Mouse (Mus musculus): ENCODE measurements at regions not wholly inside any gene's neighbourhood (a gene's known extent, or its start where the extent isn't known, plus 50 kb on each side); places are given as distances from the start of the nearest gene placed in this dataset.
"Not testable (repeated sequence)": the region's sequence is repeated elsewhere in the genome, so short reads cannot be mapped to it uniquely, and the experiment has no call there.

DNA sequence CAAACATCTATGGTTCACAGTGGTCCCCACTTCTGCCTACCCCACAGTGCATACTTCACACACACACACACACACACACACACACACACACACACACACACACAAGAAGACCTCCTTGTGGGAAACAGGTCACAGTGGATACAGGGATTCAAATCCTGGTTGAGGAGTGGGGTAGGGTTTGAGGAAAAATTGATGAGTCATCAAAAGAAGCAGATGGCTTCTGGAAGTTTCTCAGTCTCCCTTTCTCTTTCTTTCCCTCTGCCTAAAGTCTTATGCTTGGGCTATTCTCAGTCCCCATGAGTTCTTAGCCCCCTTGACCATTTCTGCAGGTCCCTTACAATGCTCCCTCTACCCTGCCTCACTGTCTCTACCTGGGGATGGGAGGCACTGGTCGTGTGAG is 56.4 kb downstream of the Rassf10 start:
- DNase-seq (ENCODE audit: inconsistent age in 2 of 2, low spot score in 1 of 2): no peak

DNA sequence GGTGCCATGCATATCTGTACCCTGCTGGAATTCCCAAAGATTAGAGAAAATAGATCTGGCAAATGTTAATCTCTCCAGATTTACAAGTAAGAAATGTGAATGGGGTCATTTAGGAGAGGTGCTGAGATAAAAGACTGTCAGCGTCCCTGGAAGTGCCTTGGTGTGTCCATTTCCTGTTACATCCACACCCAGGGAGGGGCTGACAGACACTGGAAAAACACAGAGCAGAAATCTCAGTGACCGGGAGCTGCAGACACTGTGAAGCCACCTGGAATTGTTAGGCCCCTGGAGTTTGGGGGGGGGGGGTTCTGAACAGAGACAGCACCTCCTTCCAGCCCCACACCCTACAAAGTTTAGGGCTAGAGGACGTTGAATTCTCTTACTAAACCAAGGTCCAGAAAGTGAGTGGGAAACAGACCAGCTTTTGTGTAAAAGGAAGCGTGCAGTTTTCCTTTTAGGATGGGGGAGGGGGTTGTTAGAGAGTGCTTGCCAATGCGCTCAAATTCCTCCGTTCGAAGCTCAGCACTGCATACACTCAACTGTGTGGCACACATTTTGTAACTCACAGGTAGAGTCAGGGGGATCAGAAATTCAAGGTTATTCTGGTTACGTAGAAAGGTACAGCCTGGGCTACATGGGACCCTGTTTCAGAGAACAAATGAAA is 63.5 kb downstream of the Rassf10 start:
- DNase-seq (ENCODE audit: inconsistent age in 2 of 2, low spot score in 1 of 2): no peak

DNA sequence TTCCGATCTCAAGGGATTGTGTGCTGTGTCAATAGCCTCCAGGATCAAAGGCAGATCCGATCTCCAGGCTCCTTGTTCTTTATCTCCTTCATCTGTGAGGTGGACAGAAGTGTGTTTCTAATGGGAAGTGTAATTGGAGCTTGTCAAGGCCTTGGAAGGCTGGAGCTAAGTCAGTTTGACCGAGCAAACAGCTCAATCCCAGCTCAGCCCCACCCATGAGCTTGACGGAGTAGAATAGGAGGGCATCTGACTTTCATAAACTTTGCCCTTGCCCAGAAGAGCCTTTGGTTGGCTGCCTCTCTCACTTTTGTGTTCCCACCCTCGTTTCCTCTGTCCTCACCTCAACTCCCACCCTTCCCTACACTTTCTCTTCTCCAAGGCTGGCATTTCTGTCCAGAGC is 67.7 kb downstream of the Rassf10 start:
- DNase-seq (ENCODE audit: inconsistent age in 2 of 2, low spot score in 1 of 2): no peak

DNA sequence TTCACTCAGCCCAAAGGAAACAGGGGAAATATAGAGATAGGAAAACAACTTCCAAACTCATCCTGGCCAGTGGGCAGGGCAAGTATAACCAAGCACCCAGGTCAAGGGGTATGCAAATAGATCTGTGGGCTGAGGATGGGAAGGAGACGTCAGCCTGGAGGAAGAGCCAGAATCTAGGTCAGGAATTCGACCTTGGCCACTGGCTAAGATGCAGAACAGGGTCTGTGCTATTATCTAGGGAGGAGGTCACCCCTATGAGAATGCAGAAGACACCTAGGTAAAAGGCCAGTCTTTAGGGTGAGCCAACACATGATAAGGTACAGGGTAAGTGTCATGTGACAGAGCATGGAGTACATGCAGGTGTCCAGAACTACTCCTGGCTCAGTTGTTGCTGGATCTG is 68.8 kb downstream of the Rassf10 start:
- no peak for DNase-seq (ENCODE audit: inconsistent age in 2 of 2, low spot score in 1 of 2)

DNA sequence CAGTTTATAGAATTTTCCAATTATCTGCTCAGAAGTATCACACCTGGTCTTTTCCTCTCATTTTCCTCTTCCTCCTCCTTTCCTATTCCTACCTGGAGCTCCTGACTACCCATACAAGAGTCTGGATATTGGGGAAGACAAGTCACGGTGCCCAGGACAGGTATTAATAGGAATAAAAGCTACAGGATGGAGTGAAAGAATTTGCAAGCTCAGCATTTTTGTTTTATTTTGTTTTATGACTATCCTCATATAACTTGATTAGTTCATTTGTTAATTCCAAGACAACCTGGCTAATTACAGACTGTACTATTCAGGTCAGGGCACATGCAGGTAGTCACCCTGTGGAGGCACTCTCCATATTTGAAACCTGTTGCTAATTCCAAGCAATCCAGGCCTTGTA is 72.0 kb downstream of the Rassf10 start:
- no peak for DNase-seq (ENCODE audit: inconsistent age in 2 of 2, low spot score in 1 of 2)

DNA sequence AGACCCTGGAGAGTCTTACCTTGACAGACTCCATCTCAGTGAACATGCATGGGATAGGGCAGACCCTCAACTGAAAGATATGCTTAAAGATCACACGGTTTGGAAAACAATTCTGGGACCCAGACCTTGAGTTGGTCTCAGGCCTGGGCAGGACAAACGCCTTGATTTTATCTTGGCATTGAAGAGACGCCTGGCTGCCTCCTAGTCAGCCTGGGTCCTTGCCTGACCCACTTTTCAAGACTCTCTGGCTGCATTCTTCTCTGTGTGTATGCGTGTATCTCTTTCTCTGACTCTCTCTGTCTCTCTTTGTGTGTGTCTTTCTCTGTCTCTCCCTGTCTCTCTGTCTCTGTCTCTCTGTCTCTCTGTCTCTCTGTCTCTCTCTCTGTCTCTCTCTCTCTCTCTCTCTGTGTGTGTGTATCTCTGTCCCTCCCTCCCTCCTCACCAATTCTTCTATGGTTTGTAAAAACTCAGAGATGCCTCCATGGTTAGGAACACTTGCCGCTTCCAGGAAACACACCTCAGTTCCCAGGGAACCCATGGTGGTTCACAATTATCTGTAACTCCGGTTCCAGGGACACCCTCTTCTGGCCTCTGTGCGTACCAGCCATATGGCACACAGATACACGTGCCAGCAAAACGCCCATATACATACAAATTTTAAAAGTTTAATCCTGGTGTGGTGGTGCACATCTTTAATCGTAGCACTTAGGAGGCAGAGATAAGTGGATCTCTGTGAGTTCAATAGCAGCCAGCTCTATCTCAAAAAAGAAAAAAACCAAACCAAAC is 72.7 kb downstream of the Rassf10 start:
- DNase-seq (ENCODE audit: inconsistent age in 2 of 2, low spot score in 1 of 2): no peak

DNA sequence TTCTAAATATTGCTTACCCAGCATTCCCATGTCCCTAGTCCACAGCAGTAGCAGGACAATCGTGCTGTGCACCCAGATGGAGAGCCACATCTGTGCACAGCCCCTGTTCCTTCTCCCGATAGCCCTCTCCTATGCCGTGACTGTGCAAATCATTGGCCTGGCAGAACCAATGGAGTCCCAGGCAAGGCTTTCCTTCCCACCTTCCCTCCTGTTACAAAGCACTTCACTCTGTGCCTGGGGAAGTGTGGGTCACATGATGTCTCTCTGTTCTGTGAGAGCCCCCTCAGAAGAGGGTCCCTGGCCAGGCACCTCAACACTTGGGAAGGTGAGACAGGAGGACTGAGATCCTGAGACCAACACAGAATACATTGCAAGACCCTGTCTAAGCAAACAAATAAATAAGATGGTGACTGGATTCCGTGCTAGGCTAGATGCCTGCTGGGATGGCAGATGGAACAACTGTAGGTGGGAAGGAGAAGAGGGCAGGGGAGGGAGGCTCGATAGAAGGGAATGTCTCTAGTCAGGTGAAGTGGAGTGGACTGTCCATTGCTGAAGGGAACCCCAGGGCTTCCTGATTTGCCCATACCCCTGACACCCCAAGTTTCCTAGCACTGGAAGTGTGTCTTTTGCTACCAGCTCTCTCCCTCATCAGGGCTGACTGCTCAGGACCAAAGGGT is 73.5 kb downstream of the Rassf10 start:
- DNase-seq (ENCODE audit: inconsistent age in 2 of 2, low spot score in 1 of 2): no peak

DNA sequence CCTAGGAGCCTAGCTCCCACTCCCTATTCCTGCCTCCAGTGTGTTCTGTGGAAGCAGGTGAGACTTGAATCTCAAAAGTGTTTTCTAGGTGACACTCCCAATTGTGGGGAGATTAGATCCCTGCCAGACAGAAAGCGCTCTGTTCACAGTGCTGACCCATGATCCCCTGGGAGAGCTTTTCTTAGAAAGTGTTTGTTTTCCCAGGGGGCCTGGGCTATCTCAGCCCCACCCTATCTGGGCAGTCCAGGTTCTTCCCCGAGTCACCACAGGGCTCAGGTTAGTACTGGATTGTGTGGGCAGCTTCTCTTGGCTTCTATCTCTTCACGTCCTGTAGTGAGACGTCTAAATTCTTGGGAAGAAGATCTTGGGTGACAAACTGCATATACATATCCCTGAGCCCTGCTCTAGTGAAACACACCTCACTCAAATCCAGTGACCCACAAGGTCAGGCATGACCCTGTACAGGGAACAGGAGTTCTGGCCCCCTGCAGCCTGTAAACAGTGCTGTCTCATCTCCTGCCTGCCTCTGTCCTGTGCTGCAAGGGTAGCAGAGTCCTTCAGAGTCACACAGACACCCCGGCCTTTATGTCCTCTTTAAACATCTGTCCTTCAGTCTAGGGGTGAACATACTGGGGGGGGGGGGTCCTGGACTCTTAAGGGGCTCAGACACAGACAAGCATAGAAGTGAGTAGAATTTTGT is 76.4 kb downstream of the Rassf10 start:
- DNase-seq (ENCODE audit: inconsistent age in 2 of 2, low spot score in 1 of 2): no peak

DNA sequence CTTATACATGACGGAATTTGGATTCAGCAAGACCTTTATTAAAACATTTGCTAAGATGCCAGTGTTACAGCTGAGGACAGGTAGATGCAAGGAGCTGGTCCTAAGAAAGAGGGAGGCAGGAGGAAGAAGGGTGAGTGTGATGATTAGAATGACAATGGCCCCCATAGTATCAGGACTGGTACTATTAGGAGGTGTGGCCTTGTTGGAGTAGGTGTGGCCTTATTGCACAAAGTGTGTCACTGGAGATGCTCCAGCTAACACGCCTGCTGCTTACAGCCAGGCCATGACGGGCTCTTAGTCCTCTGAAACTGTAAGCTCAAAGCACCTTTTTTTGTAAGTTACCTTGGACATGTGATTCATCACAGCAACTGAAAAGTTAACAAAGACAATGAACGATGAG is 82.0 kb downstream of the Rassf10 start:
- DNase-seq (ENCODE audit: inconsistent age in 2 of 2, low spot score in 1 of 2): no peak

DNA sequence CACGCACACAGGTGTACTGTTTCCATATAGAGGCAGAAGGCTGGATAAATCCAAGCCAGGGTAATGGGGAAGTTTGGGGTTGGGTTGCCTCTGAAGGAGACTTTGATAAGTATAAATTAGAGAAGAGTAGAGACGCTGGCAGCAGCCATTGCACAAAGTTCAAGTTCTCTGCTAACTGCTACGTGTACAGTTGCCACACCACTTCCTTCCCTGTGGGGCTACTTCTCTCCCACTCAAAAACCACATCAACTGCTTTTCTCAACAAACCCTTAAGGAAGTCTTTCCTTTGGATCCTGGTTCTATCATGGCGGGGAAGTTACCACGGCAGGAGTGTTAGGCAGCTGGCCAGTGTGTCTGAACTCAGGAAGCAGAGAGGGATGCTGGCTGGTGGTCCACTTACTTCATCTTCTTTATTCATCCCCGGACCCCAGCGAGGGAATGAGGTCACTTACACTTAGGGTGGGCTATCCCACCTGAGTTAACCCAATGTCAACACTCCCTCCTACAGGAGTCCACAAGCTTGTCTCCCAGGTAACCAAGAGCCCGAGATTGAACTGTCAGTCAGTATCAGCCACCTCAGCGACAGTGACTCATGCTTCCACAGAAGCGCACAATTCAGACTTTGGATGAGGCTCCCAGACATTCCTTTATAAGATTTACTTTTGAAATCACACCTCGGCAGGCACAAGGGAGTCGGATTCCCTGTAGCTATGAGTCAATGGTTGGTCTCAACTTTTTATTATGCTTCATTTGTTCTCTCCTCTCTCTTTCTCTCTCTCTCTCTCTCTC is 84.3 kb downstream of the Rassf10 start:
- peak in 1 of 2 experiments; percentile 33 for DNase-seq (ENCODE audit: inconsistent age in 2 of 2, low spot score in 1 of 2)

DNA sequence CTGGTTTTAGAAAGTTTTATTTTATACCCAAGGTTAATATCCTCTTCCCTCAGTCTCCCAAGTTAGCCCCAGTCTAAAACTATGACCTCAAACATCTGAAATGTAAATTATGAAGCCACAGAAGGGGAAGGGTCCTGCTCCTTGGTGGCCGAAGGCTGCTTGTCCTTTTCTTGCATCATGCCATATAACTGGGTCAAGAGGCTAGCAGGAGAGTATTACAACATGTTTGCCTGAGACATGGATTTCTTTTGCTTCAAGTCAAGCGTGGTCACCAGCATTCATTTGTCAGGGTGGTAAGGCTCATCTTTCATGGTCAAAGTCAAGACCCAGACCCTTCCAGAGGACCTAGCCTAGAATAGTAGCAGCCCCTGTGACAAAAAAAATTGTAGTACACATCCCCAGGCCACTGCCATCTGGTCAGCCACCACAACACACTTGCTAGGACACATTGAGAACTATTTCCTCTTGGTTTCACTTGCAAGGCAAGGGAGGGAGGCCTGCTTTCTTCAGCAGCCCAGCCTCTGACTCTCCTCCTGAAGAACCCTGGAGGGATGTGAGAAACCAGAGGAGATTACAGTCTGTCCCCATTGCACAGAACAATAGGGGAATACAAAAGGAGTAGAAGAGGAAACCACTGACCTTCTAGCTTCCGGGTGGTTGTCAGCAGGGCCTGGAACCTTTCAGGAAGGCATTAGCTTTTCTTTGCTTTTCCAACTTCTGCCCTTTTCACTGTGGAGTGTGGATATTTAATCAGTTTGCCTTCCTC is 85.3 kb downstream of the Rassf10 start:
- DNase-seq (ENCODE audit: inconsistent age in 2 of 2, low spot score in 1 of 2): no peak

DNA sequence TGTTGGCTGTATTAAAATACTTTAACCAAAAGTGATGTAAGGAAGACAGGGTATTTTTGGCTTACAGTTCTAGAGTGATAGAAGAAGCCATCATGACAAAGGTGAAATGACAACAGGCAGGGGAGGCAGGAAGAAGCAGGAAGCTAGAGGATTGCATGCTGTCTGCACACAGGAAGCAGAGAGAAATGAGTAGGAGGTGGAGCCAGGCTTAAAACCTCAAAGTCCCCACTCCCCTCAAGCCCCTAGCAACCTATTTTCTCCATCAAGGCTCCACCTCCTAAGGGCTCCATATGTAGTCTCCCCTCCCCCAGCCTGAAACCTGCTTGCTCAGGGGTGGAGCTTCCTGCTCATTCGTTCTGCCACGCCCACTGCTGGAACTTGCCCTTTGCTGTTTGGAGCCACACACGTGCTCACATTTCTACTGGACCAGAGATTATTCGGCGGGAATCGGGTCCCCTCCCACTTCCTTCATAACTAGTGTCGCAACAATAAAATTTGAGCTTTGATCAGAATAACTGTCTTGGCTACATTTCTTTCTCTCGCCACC is 91.9 kb downstream of the Rassf10 start:
- DNase-seq (ENCODE audit: inconsistent age in 2 of 2, low spot score in 1 of 2): not testable (repeated sequence)

DNA sequence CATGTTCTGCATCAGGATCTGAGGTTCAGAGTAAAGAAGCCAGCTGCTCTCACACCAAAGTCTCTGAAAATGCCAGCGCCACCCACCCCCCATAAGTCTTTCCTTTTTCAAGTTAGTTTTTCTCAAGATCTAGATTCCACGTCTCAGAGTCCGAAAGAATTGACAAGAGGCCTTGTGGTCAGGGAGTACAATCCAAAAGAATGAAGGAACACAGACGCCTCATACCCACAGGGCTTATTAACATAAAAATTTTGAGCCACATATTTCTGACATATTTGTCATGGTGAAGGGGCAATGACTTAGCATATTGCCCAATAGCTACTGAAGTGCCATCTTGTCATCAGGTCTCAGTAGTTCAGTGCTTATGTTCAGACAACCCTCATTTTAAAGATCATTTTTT is 92.6 kb downstream of the Rassf10 start:
- no peak for DNase-seq (ENCODE audit: inconsistent age in 2 of 2, low spot score in 1 of 2)

DNA sequence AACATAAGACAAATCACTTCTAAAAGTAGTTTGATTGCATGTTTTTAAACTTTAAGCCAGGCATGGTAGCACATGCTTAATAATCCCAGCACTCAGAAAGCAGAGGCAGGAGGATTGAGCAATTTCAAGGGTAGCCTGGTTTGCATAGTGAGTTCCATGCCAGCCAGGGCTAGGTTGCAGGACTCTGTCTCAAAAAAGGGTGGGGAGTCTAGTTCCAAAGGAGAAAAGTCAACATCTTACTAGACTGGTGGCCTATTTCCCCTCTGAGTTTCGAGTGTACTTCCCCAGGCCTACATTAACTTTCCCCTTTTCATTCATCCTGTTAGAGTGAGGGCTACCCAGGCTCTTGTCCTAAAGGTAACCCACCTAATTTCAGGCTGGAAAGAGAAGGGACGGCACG is 93.8 kb downstream of the Rassf10 start:
- peak in 1 of 2 experiments; percentile 29 for DNase-seq (ENCODE audit: inconsistent age in 2 of 2, low spot score in 1 of 2)

DNA sequence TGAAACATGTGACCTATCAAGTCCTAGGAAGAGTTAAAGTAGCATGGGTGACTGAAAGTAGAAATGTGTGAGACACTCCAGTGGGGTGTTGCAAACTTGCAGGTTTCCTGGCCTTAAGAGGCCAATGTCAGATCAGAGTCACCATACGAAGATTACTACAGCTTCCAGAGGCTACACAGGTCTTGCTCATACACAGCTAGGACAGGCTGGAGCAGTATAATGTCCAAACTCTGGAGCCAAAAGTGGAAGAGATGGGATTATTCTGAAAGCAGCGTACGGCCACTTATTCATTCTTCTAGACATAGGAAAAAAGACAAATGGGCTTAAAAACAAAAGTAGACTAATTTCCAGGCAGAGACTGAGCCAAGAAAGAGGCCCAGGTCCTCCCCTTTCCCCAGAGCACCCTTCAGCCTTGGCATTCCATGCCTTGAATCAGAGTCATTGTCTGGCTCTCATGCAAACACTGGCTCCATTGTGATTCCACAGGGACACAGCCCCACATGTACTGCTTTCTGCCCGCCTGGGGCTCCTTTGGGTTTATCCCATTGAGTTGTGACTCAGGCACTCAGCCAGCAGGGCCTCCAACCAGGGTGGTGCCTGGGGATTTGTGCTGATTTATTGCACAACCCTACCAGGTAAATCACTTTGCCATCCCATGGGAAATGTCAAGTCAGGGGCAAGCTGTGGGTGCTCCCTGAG is 94.5 kb downstream of the Rassf10 start:
- DNase-seq (ENCODE audit: inconsistent age in 2 of 2, low spot score in 1 of 2): peak; percentile 52 to 87

DNA sequence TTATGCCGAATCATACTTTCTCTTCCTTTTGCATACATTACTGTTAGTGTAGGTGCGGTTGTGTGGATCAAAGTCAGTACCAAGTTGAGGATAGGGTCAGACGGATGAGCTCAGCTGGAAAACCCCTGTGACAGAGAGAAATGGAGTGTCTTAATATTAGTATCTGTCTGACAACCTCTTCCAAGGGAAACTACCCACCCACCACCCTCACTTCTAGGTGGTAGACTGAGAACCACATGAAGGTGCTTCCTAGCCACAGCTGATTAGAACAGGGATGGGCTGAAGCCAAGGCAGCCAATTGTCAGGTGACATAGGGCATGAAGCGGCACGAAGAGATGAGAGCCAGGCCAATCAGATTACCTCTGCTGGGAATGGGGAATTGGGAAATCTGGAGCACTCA is 95.7 kb downstream of the Rassf10 start:
- DNase-seq (ENCODE audit: inconsistent age in 2 of 2, low spot score in 1 of 2): no peak

DNA sequence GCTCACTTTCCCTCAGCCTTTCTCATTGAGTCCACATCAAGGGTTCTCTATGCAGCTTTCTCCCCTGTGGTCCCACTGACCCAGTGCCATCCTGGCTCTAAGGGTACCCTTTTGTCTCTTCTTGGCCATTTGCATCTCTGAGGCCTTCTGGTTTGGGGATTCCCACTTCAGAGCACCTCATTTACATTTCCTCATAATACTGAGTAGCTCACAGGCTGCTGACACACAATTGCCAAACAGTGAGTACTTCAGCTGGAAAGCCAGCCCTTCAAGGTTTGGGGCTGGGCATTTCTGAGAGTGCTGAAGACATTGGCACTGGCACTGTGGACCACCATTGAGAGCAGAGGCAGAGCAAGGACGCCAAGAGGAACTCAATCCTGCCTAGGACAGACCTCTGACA is 99.2 kb downstream of the Rassf10 start:
- DNase-seq (ENCODE audit: inconsistent age in 2 of 2, low spot score in 1 of 2): no peak

DNA sequence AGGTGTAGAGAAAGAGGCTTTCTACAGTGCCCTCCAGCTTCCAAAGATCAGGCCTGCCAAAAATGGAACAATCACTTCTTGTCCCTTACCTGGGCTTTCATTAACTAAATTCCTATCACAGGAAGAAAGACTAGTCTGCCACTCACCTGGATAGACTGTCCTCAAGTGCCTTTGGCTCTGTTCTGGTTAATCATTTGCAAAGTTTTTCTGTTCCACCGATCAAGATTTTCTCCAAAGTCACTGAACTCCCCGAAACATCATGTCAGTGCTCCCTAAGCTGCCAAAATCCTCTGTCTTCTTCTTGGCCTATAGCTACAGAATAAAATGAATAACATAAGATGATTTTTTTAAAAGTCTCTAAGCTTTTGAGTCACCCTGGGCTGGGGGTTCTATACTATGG is 102.7 kb downstream of the Rassf10 start:
- DNase-seq (ENCODE audit: inconsistent age in 2 of 2, low spot score in 1 of 2): no peak

Data from adrenal gland, adult (tissue).